Mouse (Mus musculus) layer of hippocampus, adult 18-20 months (tissue): Measurements from ENCODE around the gene Ranbp1. TPM values are rescaled to one million over a fixed set of nuclear protein-coding genes. Genes with fewer than 3 reads are reported as not detected.
"Not testable (repeated sequence)": the region's sequence is repeated elsewhere in the genome, so short reads cannot be mapped to it uniquely, and the experiment has no call there.

Source experiments
- DNase-seq, 2 experiments: peaks; one replicate each; pipeline ENCODE4 v3.0.0; 2022; ENCODE audit warnings: low spot score in 2 of 2
- long read RNA-seq: library from polyadenylated mRNA; stranded (forward); transcript quantifications from one replicate; pipeline ENCODE4 v2.0.0, GENCODE M21; 2021
- total RNA-seq, 2 experiments: library from RNA; stranded (reverse); gene quantifications; 2 replicates each; pipeline ENCODE4 v1.2.3; 2021

Gene Ranbp1
- 10 to 100 TPM; 88.9 to 95.6 TPM for total RNA-seq
- long read RNA-seq, transcript Ranbp1-202 (6 exons, 1,085 nt), result major isoform, 116 of 123 reads
- long read RNA-seq, partial matches to known transcripts, result 2 of 123 reads
- long read RNA-seq, other reads (novel, unspliced or antisense), result 5 of 123 reads

DNA sequence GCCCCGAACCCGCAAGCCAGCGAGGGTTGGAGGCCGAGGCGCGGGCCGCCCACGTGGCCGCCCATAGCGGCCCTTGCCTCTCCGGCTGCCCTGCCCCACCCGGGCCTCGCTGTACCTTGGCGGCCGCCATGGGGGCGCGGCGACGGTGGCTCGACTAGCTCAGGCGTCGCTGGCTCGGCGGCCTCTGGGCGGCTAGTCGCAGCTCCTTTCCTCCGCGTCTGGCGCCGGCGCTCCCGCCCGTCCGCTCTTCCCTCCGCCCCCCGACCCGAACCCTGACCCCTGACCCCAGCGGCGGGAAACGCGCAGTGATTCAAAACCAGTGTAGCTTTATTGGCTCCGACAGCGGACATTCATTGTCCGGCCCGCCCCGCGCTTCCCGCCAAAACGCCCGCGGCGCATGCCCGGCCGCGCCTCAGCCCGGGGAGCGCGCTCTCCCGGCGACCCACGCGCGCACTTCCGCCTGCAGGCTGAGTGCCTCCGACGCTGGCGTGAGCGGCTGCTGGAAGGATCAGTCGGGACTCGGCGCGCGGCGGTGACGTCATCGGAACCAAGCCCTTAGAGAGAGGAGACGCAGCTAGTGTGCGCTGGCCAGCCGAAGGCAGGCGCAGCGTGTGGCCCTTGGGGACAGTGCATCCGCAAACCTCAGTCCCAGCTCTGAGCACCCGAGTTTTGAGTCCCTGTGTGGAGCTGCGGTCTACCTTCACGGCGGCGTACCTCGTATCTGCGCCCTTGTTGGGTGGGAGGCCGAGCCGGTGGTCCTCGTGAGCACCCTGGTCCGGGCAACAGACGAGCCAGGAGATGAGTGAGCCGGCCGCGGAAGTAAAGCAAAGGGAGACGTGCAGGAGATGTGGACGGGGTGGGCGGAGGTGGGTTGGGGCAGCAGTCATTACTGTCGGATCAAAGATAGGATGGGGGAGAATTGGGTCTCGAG is at the start of gene Ranbp1, which contains the start of gene Trmt2a:
Gene Ranbp1, minus strand, starts transcription at position 300 of the 931 bp plus-strand sequence.
Gene Trmt2a, plus strand, starts transcription at position 247 of the 931 bp plus-strand sequence.
- DNase-seq, result peak; percentile 98 to 99

DNA sequence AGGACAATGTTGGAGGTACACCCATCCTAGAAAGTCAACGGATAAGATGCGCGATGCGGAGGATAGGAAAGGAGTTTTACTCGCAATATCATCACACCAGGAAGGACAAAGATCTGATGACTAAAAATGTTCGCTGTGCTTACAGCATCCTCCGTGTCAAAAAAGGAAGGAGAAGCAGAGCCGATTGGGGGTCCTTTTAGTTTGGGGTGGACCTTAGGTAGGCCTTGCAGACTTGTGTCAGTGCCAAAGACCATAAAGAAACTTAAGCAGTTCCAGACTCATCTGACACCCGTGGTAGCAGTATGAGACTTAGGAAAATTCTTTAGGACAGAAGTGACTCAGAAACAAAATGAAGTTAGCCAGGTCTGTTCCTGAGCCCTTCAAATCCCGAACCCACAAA is 41.1 kb upstream of the Ranbp1 start:
- DNase-seq, result not testable (repeated sequence)

DNA sequence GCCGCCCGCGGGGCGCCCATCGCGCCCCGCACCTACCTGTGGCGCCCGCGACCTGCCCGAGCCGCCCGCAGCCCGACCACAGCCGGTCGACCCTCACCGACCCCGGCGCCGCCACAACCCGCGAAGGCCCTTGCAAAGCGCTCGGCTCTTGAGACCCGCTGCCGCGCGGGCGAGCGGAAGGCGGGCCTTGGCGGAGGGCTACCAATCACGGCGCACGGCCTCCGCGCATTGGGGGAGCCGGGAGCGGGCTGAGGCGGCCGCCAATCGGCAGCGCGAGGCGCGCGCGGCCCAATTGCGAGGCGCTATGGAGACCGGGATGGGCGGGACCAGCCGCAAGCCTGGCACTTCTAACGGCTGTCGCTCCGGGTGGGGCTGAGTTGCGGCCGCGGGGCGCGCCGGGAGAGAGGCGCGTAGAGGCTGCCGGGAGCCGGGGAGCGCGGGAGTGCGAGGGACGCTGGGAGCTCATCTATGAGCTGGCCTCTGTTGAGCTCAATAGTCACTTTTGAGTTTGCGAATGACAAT is 40.6 kb upstream of the Ranbp1 start, which contains the start of gene Dgcr8:
Gene Dgcr8, minus strand, starts transcription at position 180 of the 522 bp plus-strand sequence.
- peak; percentile 99 for DNase-seq

DNA sequence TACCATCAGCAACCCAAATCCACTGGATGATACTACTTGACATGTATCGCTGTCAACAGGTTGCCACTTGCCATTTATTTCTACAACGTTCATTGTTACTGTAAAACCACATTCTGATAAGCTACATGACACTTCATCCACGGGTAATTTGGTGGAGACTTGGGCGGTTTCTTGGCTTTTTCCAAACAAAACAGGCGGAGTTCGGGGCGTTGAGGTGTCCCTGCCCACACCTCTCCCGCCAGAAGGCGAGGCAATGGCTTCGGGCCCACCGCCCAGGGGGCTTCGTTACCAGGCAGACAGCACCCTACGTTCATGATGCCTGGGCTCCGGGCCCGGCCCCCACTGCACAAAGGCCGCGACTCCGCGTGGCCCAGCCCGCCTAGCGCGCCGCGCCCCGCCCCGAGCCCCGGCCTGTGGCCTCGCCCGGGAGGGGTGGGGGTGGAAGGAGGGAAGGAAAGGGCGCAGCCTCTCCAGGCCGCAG is 40.1 kb upstream of the Ranbp1 start:
- peak in 1 of 2 experiments; percentile 15 for DNase-seq

DNA sequence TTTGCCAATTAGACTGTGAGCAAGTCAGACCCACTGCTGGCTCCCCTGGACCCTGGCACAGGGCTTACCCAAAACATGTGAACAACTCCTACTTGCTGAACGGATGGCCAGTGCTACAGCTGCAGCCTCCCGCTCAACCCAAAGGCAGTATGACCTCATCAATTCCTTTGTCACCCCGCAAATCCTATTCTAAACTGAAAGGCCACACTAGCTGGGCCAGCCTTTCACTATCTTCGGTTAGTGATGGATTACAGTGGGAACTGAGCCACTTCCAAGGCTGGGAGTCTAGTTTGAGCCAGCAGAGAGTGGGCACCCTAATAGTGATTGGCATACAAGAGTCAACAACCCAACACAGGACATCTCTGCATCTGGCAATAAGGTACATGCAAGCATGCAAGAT is 39.6 kb upstream of the Ranbp1 start:
- DNase-seq, result no peak

DNA sequence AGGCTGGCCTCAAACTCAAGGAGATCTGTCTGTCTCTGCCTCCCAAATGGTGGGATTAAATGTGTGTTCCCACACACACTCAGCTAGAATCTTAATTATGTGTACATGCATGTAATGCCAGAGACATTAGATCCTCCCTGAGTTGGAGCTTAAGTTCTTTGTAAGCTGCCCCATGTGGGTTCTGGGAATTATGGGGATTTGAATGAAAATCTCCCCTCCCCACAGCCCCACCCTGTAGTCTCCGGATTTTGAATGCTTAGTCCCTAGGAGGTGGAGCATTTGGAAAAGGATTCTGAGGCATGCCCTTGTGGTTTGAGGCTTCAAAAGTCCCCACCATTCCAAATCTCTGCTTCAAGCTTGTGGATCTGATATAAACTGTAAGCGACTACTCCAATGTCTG is 26.6 kb upstream of the Ranbp1 start:
- DNase-seq, result no peak

DNA sequence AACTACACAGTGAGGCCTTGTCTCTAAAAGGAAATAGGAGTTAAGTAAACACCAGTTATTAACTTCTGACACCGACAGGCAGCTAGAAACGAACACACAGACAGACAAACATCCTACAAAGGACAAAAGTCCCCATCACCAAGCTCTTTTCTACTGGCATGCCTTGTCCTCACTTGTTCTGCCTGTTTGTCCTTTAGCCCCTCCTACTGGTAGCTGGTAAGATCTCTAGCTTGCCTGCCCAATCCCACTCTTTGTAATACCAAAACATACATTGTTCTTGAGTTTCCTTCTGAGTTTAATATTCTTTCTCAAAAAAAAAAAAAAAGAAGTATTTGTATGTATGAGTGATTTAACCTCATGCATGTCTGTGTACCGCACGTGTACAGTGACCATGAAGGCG is 19.6 kb upstream of the Ranbp1 start:
- DNase-seq, result no peak

DNA sequence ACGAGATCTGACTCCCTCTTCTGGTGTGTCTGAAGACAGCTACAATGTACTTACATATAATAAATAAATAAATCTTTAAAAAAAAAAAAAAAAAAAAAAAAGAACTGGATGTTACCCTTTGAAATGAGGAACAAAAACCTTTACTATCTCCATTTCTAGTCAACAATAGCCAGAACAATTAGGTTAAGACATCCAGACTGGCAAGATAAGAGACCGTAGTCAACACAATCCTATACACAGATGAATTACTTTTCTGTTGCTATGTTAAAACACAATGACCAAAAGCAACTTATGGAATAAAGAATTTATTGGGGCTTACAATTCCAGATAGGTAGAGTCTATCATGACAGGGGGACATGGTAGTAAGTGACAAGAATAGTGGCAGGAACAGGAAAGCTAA is 16.5 kb upstream of the Ranbp1 start:
- no peak for DNase-seq

DNA sequence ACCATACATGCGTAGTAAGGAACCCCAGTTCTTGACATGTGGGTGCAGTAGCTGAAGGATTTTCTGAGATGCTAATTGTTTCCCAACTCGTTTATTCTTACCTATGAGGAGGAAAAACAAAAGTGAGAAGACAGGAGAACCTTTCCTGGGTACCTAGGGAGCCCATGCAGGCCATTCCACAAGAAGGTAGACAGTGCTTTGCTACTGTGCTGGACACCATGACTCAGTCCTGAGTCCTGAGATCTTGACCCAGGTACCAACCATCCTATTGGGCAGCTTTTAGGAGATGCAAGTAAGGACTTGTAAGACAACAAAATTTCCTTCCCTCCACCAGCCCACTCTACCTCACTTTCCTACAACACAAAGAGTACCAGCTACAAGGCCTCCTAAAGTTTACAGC is 9.7 kb upstream of the Ranbp1 start, which contains the start of gene Gm49776:
Gene Gm49776, minus strand, starts transcription at position 101 of the 400 bp plus-strand sequence.
- no peak for DNase-seq

DNA sequence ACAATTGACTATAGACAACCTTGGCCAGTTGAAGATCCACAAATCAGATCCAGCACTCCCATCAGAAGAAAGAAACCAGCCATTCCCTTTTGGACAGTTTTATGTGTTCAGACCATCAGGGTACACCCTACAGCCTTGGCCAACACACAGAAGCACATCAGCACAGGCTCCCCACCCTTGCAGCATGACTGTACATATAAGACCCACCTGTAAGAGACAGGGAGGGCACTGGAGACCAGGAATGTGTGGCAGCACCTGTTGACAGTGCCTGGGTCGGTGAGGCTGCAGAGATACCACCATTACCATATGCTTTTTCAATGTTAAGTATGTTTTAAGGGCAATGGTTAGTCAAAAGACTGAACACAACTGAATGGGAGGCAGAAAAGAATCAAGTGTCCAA is 5.3 kb upstream of the Ranbp1 start:
- no peak for DNase-seq

DNA sequence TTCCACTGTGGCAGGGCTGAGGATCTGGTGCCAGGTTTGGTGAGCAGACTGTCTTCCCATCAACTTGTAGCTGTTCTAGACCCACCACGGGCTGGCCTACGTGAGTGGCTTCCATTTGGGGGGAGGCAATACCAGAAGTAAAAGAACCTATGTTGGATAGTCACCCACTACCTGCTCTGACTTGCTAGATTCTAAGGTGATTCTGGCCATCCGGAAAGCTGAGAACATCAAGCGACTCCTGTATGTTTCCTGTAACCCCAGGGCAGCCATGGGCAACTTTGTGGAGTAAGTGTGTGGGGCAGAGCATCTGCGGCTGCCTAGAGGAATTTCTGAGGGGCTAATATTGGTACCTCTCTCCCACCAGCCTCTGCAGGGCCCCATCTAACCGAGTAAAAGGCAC is 4.2 kb upstream of the Ranbp1 start:
- no peak for DNase-seq

DNA sequence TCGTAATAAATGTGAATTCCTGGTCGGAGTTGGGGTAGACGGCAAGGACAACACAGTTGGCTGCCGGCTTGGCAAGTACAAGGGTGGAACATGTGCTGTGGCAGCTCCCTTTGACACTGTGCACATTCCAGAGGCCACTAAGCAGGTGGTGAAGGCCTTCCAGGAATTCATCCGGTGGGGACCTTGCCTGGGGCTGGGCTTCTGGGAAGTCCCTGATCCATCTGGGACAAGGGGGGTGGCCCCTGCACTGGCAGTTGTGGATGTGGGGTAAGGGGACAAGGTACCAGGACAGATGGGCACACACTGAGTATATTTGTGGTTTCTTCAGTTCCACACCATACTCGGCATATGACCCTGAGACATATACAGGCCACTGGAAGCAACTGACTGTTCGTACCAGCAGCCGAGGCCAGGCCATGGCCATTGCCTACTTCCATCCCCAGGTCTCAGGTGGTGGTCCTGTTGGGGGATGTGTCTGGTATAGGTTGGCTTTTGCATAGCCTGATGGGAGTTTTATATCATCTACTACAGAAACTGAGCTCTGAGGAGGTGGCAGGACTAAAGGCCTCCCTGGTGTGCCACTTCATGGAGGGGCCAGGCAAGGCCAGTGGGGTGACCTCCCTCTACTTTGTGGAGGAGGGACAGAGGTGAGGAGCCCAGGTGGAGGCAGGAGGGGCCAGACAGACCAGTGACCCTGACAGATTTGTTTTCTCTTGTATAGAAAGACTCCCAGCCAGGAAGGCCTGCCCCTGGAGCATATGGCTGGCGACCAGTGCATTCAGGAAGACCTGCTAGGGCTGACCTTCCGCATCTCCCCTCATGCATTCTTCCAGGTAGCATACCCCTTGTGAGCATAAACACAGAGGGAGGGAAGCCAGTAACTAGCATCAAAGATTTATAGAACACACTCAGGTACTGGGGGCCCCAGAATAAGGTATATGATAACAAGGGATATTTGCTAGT is 2.6 kb upstream of the Ranbp1 start:
- no peak for DNase-seq

DNA sequence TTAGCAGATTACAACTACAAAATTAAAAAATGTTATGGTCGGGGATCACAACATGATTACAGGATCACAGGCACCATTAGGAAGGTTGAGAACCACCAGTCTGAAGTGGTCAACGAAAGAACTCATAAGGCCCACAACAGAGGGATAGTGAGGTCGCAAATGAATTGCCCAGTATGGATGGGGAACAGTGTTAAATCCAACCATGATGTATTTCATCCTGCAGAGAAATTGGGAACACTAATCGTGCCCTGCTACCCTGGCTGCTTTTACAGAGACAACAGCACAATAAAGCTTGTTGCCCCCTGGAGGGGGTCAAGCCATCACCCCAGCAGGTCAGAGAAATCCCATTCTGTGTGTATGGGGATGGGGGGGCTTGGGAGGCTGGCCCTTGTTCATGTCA is 1.7 kb upstream of the Ranbp1 start:
- no peak for DNase-seq

DNA sequence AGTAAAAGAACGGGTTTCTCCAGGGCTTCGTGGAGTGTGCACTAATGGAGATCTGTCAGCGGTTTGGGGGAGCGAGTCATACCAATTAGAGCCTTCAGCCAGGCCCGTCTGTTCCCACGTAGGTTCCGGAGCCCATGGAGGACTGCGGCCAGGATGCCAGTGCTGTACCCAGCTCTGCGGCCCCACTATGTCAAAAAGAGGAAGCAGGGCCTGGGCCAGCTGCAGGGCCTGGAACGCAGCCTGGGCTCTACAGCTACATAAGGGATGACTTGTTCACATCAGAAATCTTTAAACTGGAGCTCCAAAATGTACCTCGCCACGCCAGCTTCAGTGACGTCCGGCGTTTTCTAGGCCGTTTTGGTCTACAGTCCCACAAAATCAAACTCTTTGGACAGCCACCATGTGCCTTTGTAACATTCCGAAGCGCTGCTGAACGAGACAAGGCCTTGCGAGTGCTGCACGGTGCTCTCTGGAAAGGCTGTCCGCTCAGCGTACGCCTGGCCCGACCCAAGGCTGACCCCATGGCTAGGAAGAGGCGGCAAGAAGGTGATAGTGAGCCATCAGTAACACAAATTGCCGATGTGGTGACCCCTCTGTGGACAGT is 934 bp upstream of the Ranbp1 start:
- DNase-seq, result no peak

DNA sequence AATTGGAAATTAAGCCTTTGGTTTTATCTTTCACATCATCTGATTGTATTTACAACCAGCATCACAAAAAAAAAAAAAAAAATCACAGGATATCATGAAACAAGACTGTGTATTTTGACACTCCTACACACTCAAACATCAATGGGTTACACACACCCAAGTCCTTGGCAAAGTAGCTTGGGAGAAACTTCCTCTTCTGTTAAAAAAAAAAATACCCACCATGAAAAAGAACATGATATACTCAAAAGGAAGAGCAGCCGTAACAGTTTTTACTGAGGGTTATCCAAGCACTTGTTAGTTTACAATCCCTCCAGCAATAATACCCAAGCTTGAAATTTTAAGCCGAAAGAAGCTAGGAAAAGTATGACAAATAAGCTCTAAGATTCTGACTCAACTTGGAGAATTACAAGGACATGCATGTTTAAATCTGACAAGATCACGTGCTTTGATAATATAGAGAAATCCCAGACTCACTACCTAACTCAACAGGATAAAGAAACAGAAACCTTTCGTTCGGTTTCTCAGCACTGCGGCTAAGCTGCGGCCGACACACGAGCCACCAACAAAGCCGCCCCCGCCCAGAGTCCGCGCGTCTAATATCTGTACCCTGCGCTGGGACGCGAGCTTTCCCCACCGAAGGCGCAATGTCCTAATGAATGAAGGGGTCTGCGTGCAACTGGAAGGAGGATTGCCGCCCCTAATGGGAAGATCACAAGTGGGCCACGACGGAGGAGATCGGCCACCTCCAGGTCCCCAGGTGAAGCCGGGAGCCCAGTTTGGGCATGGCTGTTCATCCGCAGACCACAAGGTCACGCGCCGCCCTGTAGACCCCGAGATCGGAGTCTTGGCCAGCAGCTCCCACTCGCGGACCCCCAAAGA is 772 bp downstream of the Ranbp1 start:
- no peak for DNase-seq

DNA sequence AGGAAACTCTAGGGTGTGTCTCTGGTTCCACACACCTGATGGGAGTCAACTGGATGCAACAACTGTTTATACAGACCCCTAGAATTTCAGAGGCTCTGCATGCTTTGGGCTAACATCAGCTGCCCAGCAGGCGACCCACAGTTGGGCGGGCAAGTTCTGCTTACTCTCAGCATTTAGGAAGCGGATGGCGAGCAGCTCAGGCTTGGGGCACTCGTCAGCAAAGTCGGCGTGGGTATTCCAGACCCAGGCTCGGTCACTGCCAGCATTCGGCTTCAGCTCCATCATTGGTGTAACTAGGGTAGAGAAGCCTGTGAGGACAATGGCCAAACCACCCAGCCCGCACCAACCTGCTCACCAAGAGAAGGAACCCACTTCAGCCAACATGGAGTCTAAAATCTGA is 7.0 kb downstream of the Ranbp1 start:
- DNase-seq, result no peak

DNA sequence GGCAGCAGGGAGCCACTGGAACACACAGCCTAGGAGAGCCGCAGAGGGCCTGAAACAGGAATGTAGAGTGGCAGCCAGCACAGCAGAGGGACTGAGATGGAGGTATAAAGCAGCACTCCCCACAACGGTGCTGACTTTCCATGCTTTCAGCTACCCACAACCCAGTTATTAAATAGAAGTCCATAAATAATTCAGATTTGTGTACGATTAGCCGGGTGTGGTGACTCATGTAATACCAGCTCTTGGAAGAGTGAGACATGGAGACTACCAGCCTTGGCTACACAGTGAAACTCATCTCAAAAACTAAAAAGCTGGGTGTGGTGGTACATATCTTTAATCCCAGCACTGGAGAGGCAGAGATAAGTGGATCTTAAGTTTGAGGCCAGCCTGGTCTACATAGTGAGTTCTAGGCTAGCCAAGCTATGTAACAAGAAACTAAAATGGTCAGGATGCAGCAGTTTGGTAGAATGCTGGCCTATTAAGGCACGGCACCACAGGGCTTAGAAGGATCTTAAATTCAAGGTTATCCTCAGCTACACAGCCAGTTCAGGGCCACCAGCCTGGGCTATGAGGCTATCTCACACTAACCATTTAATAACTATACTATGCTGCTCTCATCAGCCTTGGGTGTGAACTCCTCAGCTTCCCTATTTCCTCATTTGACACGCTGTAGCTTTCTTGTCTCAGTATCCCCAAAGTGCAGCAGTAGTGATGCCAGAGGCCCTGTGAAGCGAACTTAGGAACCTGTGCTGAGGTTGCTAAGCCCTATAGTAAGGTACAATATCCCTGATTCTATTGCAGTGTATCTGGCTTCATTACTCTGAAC is 11.6 kb downstream of the Ranbp1 start:
- DNase-seq, result no peak

DNA sequence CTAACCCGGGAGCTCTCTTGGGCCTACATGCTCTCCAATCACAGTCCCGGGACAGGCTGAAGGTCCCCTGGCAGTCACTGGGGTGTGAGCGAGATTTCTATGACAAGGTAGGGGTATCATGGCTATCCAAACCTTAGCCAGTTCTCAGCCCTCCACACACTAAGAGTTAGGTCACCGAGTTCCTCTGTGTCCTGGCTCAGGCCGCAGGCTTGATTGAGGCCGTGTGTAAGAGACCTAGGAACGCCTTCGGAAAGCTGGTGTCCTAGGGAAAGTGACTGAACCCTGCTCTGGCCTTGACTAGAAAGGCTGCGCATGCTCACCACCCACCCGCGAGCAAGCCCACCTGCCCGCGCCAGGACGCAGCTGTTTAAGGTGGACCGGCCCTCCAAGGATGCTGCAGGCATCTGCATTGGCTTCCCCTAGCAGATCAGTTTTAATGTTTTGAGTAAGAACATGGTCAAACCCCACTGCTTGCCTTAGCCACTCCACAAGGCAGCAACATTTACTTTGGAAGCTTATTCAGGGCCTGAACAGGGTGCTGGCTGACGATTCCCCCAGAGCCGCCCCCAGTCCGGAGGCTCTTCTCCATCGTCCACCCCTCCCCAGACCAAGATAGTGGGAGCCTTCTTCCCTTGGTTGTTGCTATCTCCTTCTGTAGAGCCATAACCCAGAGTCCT is 13.0 kb downstream of the Ranbp1 start:
- peak; percentile 59 to 71 for DNase-seq
